Mouse (Mus musculus): ENCODE data around the gene Gm10192. TPM values are rescaled to one million over a fixed set of nuclear protein-coding genes. Genes with fewer than 3 reads are reported as not detected.
"Not testable (repeated sequence)": the region's sequence is repeated elsewhere in the genome, so short reads cannot be mapped to it uniquely, and the experiment has no call there.

Gm10192 gene
- total RNA-seq (2022): not detected

- DNase-seq (ENCODE audit: low spot score): not testable (repeated sequence)
Observed at GRCm38 (mm10) chr4:97183066-97183465, at the start of gene Gm10192. Gene Gm10192 (minus strand): TSS chr4:97183166.

GRCm38 (mm10) chr4:97230411-97231104, 47.6 kb upstream of the Gm10192 start:
- DNase-seq (ENCODE audit: low spot score): no peak

- DNase-seq (ENCODE audit: low spot score): no peak
Observed at GRCm38 (mm10) chr4:97219701-97220100, 36.7 kb upstream of the Gm10192 start.

GRCm38 (mm10) chr4:97217906-97218305, 34.9 kb upstream of the Gm10192 start:
- no peak for DNase-seq (ENCODE audit: low spot score)

- no peak for DNase-seq (ENCODE audit: low spot score)
Observed at GRCm38 (mm10) chr4:97212514-97212913, 29.5 kb upstream of the Gm10192 start.

GRCm38 (mm10) chr4:97202986-97203385, 20.0 kb upstream of the Gm10192 start:
- not testable (repeated sequence) for DNase-seq (ENCODE audit: low spot score)

GRCm38 (mm10) chr4:97193176-97193575, 10.2 kb upstream of the Gm10192 start:
- DNase-seq (ENCODE audit: low spot score): no peak

- DNase-seq (ENCODE audit: low spot score): no peak
Observed at GRCm38 (mm10) chr4:97192601-97193000, 9.6 kb upstream of the Gm10192 start.

GRCm38 (mm10) chr4:97180396-97180795, 2.6 kb downstream of the Gm10192 start:
- DNase-seq (ENCODE audit: low spot score): no peak

- no peak for DNase-seq (ENCODE audit: low spot score)
Observed at GRCm38 (mm10) chr4:97156841-97157345, 26.1 kb downstream of the Gm10192 start.

GRCm38 (mm10) chr4:97156084-97156483, 26.9 kb downstream of the Gm10192 start:
- no peak for DNase-seq (ENCODE audit: low spot score)

GRCm38 (mm10) chr4:97153554-97153953, 29.4 kb downstream of the Gm10192 start:
- no peak for DNase-seq (ENCODE audit: low spot score)

GRCm38 (mm10) chr4:97142484-97142883, 40.5 kb downstream of the Gm10192 start:
- no peak for DNase-seq (ENCODE audit: low spot score)
